Mouse (Mus musculus): ENCODE data around the gene Pxt1. TPM values are rescaled to one million over a fixed set of nuclear protein-coding genes. Genes with fewer than 3 reads are reported as not detected.

Pxt1 gene
- polyA plus RNA-seq, 1 experiment from 2014 or later: 0.29 TPM

DNA sequence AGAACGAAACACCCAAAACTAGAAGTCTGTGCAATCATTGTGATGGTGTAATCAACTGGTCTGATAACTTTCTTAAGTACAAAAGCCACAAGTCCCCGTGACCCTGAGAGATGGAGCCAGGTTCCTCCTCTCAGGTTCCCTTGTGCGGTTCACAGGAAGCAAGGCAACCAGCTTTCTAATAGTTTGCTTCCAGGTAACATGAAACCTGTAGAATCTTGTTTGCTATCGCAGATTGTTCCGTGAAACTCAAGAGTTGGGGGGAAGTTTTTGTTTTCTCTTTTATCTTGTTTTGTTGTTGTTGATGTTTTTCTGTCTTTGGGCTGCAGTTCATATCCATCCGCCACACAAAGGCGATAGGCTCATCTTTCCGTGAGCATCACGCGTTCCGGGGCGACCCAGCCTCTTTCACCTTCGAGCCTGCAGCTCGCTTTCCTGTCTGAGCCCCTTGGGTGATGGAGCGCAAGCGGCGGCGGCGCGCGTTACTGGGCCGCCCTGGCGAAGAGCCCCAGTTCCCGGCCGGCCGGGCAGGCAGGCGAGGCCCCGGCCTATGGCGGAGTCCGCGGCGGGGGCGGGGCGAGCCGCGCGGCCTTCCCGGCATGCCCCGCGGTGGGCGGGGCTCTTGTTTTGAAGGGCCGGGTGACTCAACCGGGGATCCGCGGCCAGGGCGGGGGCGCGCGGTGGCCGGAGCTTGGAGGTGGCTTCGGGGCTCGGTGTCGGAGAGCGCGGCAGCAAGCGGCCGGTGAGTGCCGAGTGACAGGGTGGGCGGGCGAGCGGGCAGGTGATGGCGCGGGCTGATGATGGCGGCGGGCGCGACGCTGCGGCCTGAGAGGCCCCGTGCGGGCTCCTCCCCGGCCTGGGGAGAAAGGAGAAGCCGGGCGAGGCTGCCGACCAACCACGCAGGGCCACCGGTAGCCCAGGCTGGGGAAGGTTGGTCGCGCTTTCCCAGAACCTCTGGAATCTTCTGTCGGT is 8.5 kb upstream of the Pxt1 start, which contains the start of gene Kctd20:
Gene Kctd20 (plus strand): TSS at position 120 of the 969 bp plus-strand sequence.
- Histone ChIP-seq H3K9me3 (ENCODE audit: low read length) (peaks cover 4% of the 10 kb centered on the region; the same call in 1 of the 2 replicates), H3K9ac (replicated peaks) (peak within 1 kb of the TSS; percentile 94), H3K4me3 (ENCODE audit: low read depth, low read length) (peak within 1 kb of the TSS; percentile 70), H3K4me2 (ENCODE audit: low read depth, low read length) (peak within 1 kb of the TSS; percentile 73), H3K36me3 (replicated peaks; ENCODE audit: insufficient read depth, low read length) (peaks cover 8% of the 10 kb centered on the region), H3K27ac (ENCODE audit: low read depth) (peak within 1 kb of the TSS; percentile 99), H3K4me1 (ENCODE audit: insufficient read depth) (peaks cover 20% of the 10 kb centered on the region), H3K27me3 (ENCODE audit: insufficient read depth, low read length) (no peaks in the 10 kb centered on the region)
- WGBS (ENCODE audit: insufficient replicate concordance): under 1% methylated on average over 63 of the region's 80 CpGs
- peak; percentile 98 for DNase-seq
- peak; percentile 93 for ATAC-seq
- TF ChIP-seq EP300 (IDR thresholded peaks at IDR 0.05; ENCODE audit: low read depth) (peak; percentile 33; the same call in 1 of the 2 replicates), CTCF (IDR thresholded peaks at IDR 0.05; ENCODE audit: low read depth) (no peak)

- H3K4me2 ChIP-seq (ENCODE audit: low read depth, low read length): no peak overlapping the region
- H3K9ac ChIP-seq (replicated peaks): no peak overlapping the region
Observed at GRCm38 (mm10) chr17:28950751-28951150, 7.1 kb upstream of the Pxt1 start.

DNA sequence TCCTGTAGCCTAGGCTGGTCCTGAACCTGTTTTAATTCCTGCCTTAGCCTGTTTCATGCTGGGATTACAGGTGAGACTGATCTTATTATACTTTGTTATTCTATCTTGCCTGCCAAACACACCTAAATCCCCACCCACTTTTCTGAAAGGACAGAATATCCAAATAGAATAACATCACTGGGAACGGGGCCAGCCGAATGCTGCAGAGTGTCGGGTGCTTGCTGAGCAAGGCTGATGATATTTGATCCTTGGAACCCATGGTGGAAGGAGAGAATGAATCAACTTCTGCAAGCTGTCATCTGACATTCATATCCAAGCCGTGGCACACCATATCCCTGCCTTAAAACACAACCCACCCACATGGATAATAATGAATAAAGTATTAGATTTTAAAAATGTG is 5.0 kb upstream of the Pxt1 start:
- Histone ChIP-seq H3K36me3 (replicated peaks; ENCODE audit: insufficient read depth, low read length) (no peaks in the 10 kb centered on the region), H3K4me3 (ENCODE audit: low read depth, low read length) (no peak overlapping the region), H3K27ac (ENCODE audit: low read depth) (no peak overlapping the region), H3K4me1 (ENCODE audit: insufficient read depth) (peaks cover 10% of the 10 kb centered on the region), H3K9me3 (ENCODE audit: low read length) (peaks cover 7% of the 10 kb centered on the region; the same call in 1 of the 2 replicates), H3K9ac (replicated peaks) (no peak overlapping the region), H3K4me2 (ENCODE audit: low read depth, low read length) (no peak overlapping the region), H3K27me3 (ENCODE audit: insufficient read depth, low read length) (no peaks in the 10 kb centered on the region)
- no peak for DNase-seq
- no peak for TF ChIP-seq EP300 (IDR thresholded peaks at IDR 0.05; ENCODE audit: low read depth)
- TF ChIP-seq CTCF (IDR thresholded peaks at IDR 0.05; ENCODE audit: low read depth): no peak
- 68% methylated on average over 4 of the region's 4 CpGs for WGBS (ENCODE audit: insufficient replicate concordance)
- ATAC-seq: no peak

More at GRCm38 (mm10) chr17:28950751-28951150, 7.1 kb upstream of the Pxt1 start:
- Histone ChIP-seq H3K27ac (ENCODE audit: low read depth) (peak overlapping the region; percentile 99; the same call in 1 of the 2 replicates), H3K4me3 (ENCODE audit: low read depth, low read length) (no peak overlapping the region), H3K36me3 (replicated peaks; ENCODE audit: insufficient read depth, low read length) (peaks cover 3% of the 10 kb centered on the region; the same call in 1 of the 2 replicates), H3K27me3 (ENCODE audit: insufficient read depth, low read length) (no peaks in the 10 kb centered on the region), H3K4me1 (ENCODE audit: insufficient read depth) (peaks cover 20% of the 10 kb centered on the region), H3K9me3 (ENCODE audit: low read length) (peaks cover 7% of the 10 kb centered on the region; the same call in 1 of the 2 replicates)
- ATAC-seq (no peak), DNase-seq (no peak)
- TF ChIP-seq CTCF (IDR thresholded peaks at IDR 0.05; ENCODE audit: low read depth) (no peak), EP300 (IDR thresholded peaks at IDR 0.05; ENCODE audit: low read depth) (no peak)
- WGBS (ENCODE audit: insufficient replicate concordance): 47% methylated on average over 4 of the region's 4 CpGs

DNA sequence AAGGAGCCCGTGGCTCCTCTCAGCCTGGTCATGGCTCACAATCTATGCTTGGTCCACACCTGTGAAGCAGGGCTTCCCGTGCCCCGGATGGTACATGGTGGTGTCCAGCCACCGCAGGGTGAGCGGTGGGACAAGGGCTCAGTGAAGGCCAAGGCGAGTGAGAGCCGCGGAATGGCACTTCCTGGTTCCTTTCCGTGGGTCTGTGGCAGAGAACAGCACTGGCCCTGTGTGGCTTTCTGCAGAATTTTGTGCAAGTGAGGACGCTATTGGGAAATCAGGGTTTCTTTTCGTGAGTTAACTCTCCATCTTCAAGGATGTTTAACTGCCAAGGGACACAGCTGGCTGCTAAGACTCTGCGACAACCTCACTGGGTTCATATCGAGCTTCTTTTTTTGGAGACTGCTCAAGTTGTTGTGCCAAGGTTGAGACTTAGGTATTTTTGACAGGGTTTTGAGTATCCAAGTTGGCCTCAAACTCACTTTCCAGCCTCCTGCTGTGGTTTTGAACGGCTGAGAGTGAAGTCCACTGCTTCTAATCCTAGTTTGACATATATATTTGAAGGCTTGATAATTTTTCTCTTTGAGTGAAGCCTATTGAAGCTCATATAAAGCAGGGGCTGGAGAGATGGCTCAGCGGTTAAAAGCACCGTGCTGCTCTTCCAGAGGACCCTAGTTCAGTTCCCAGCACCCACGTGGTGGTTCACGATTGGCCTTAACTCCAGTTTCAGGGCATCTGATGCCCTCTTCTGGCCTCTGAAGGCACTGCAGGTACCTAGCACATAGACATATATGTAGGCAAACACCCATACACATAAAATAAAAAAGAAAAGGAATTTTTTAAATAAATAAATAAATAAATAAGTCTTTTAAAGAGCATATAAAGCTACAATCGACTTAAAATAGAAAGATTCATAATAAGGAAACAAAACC is 3.6 kb upstream of the Pxt1 start:
- H3K27ac ChIP-seq (ENCODE audit: low read depth): peak overlapping the region; percentile 68
- no peak for ATAC-seq
- WGBS (ENCODE audit: insufficient replicate concordance): 80% methylated on average over 19 of the region's 19 CpGs

DNA sequence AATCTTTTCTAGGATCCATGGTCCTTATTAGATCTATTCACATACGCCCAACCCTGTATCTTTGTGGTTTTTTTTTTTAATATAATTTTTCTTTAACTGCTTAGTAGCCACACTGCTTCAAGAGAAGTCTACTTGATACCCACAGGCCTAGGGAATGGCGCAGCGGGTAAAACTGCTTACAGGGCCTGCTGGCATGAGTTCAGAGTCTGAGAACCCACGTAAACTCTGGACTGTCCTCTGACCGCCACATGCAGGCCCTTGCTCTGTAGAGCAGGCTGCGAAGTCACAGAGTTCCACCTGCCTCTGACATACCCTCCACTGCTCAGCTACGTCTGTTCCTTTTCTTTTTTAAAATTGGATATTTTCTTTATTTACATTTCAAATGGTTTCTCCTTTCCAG is 841 bp upstream of the Pxt1 start:
- WGBS (ENCODE audit: insufficient replicate concordance): 82% methylated on average over 7 of the region's 7 CpGs
- no peak for ATAC-seq
- Histone ChIP-seq H3K4me1 (ENCODE audit: insufficient read depth) (no peaks in the 10 kb centered on the region), H3K27me3 (ENCODE audit: insufficient read depth, low read length) (no peaks in the 10 kb centered on the region), H3K27ac (ENCODE audit: low read depth) (no peak overlapping the region), H3K4me3 (ENCODE audit: low read depth, low read length) (no peak overlapping the region), H3K9ac (replicated peaks) (no peak overlapping the region), H3K4me2 (ENCODE audit: low read depth, low read length) (no peak overlapping the region), H3K36me3 (replicated peaks; ENCODE audit: insufficient read depth, low read length) (no peaks in the 10 kb centered on the region), H3K9me3 (ENCODE audit: low read length) (peaks cover 7% of the 10 kb centered on the region; the same call in 1 of the 2 replicates)
- TF ChIP-seq CTCF (IDR thresholded peaks at IDR 0.05; ENCODE audit: low read depth) (no peak), EP300 (IDR thresholded peaks at IDR 0.05; ENCODE audit: low read depth) (no peak)
- no peak for DNase-seq

More for the DNA sequence above, 3.6 kb upstream of the Pxt1 start:
- Histone ChIP-seq H3K4me3 (ENCODE audit: low read depth, low read length) (no peak overlapping the region), H3K9me3 (ENCODE audit: low read length) (peaks cover 7% of the 10 kb centered on the region; the same call in 1 of the 2 replicates), H3K36me3 (replicated peaks; ENCODE audit: insufficient read depth, low read length) (no peaks in the 10 kb centered on the region), H3K4me2 (ENCODE audit: low read depth, low read length) (0 out of 2 replicates have a peak overlapping the region, but pooled peaks have one; percentile 22), H3K9ac (replicated peaks) (no peak overlapping the region), H3K4me1 (ENCODE audit: insufficient read depth) (peaks cover 7% of the 10 kb centered on the region), H3K27me3 (ENCODE audit: insufficient read depth, low read length) (no peaks in the 10 kb centered on the region)
- no peak for DNase-seq
- TF ChIP-seq CTCF (IDR thresholded peaks at IDR 0.05; ENCODE audit: low read depth) (peak; percentile 41; the same call in 1 of the 2 replicates), EP300 (IDR thresholded peaks at IDR 0.05; ENCODE audit: low read depth) (no peak)

Measured in liver, postnatal 0 days (tissue).